Mouse (Mus musculus): ENCODE measurements at regions not wholly inside any gene's neighbourhood (a gene's known extent, or its start where the extent isn't known, plus 50 kb on each side); places are given as distances from the start of the nearest gene placed in this dataset.
A peak's percentile ranks its signal among the peaks of the same experiment; 100 is the strongest.

DNA sequence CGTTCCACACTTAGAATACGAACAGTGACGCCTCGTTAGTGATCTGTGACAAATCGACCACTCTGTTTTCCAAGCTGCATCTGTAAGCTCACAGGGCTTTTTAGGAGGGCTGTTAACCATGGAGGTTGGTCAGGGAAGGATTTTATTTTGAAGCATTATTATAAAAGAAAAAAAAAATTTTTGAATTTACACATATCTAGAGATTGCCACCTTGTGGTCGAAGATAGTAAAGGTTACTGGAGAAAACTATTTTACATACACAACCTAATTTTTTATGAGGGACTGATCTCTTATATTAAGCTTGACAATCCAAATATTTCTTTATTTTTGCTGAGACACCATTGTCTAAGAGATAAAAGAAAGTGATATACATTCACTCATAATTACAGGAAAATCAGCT is 937.2 kb downstream of the Sorcs1 start:
- Histone ChIP-seq H3K9me3 (no peaks in the 10 kb centered on the region), H3K4me1 (replicated peaks) (no peaks in the 10 kb centered on the region), H3K4me2 (replicated peaks) (no peak overlapping the region), H3K9ac (no peak overlapping the region), H3K4me3 (replicated peaks) (no peak overlapping the region), H3K27me3 (replicated peaks) (no peaks in the 10 kb centered on the region), H3K27ac (no peak overlapping the region), H3K36me3 (no peaks in the 10 kb centered on the region)
- WGBS: 78% methylated on average over 6 of the region's 6 CpGs
- ATAC-seq: no peak

DNA sequence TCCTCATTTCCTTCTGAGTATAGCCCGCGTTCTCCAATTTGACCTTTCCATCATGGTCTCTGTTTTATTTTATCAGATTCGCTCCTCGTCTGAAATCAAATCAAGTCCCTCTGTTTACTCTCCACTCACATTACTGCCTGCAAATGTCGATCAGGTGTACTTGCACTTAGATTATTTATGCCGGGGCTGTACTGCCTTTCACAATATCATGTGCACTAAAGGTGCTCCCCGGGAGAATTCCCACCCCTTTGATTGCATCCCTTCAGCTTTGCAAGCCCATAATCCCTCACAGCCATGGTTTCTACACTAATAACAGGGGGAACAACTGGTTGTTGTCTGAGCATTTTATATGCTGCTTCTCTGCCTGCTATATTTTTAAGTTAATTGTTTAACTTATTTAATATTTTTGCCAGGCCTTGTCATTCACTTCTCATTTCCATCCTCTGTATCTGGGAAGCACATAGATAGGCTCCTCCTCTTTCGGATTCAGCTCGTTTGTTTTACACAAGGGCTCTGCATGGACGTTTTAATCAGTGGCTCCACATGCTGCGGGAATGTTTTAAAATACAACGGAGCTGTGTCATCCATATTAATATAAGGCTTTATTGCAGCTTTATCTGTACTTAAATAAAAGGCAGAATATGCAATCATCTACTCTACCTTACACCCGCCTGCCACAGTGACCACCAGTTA is 938.8 kb downstream of the Sorcs1 start:
- Histone ChIP-seq H3K4me3 (replicated peaks) (no peak overlapping the region), H3K27me3 (replicated peaks) (no peaks in the 10 kb centered on the region), H3K27ac (no peak overlapping the region), H3K4me2 (replicated peaks) (no peak overlapping the region), H3K4me1 (replicated peaks) (no peaks in the 10 kb centered on the region), H3K36me3 (no peaks in the 10 kb centered on the region), H3K9ac (no peak overlapping the region), H3K9me3 (no peaks in the 10 kb centered on the region)
- WGBS: 57% methylated on average over 13 of the region's 13 CpGs
- no peak for ATAC-seq

DNA sequence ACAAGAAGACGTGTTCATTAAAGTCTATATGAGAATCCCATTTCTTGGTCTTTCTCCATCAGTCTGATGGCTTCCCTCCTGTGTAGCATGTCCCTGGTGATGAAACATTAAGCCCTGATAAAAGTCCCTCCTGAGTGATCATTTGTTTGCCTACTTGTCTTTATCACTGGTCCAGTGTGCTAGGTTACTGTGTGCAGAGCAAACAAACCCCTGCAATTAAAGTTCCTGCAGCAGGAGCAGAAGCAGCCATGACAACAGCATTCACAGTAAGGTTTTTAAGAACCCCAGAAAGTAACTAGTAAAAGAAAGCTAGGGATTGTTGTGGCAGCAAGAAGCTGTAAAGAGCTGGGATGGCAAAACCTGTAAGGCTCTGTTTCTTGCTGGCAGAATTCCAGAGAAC is 980.8 kb downstream of the Sorcs1 start:
- no peak overlapping the region for H3K9ac ChIP-seq
- H3K36me3 ChIP-seq: no peaks in the 10 kb centered on the region
- no peaks in the 10 kb centered on the region for H3K9me3 ChIP-seq
- H3K27ac ChIP-seq: no peak overlapping the region
- H3K4me3 ChIP-seq (replicated peaks): no peak overlapping the region
- H3K4me2 ChIP-seq (replicated peaks): no peak overlapping the region
- H3K27me3 ChIP-seq (replicated peaks): no peaks in the 10 kb centered on the region
- H3K4me1 ChIP-seq (replicated peaks): no peaks in the 10 kb centered on the region
- peak; percentile 55 for ATAC-seq
- WGBS: 61% methylated on average over 1 of the region's 1 CpGs

DNA sequence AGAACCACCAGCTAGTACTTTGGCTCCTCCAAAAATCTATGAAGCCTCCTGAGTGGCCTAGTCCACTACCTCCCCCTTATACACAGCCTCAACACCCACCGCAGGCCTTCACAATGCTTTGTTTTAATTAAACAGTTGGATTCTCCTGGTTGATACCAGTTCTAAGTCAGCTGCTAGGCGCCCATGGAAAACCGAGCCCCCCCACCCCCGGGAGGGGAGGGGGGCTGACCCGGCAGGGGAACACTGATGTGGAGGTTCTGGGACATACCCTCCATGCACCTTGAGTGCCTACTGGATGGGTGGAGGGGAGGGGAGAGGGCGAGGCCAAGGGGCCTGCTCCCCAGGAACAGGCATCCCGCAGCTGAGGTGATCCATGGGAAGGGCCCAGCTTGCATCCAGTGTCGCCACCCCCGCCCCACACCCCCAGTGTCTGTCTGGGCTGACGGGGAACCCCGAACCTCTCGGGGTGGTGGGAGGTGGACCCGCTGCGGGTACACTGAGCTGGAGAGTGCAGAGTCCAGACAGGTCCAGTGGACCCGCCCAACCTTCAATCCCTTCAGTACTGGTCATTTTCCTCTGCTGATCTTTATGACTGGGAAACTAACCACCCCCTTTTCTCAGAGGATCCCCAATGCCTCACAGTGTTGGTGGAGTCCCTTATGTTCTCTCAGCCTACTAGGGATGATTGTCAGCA is 992.7 kb downstream of the Sorcs1 start:
- no peaks in the 10 kb centered on the region for H3K36me3 ChIP-seq
- no peak overlapping the region for H3K27ac ChIP-seq
- H3K9me3 ChIP-seq: no peaks in the 10 kb centered on the region
- WGBS: 92% methylated on average over 15 of the region's 15 CpGs
- no peaks in the 10 kb centered on the region for H3K4me1 ChIP-seq (replicated peaks)
- no peaks in the 10 kb centered on the region for H3K27me3 ChIP-seq (replicated peaks)
- H3K4me3 ChIP-seq (replicated peaks): no peak overlapping the region
- H3K4me2 ChIP-seq (replicated peaks): no peak overlapping the region
- no peak overlapping the region for H3K9ac ChIP-seq
- ATAC-seq: no peak

DNA sequence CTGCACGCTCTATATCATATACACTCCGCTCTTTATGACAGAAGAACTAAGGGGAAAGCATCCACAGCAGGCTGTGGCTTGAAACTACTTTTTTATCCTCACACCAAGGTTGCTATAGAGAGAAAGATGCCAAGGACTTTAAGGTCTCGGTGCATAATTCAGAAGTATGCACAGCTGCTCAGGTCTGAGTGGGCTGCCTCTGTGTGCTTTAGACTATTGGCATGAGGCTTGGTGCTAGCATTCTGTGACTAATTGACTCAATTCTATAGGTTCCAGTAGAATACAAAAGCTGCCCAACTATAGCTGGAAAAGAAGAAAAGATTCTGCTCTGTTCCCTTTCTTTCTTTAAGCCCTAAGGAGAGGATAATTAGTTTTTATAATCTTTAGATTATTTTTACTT is 997.2 kb downstream of the Sorcs1 start:
- no peak overlapping the region for H3K9ac ChIP-seq
- 75% methylated on average over 3 of the region's 3 CpGs for WGBS
- no peaks in the 10 kb centered on the region for H3K9me3 ChIP-seq
- no peak overlapping the region for H3K4me3 ChIP-seq (replicated peaks)
- ATAC-seq: no peak
- no peaks in the 10 kb centered on the region for H3K36me3 ChIP-seq
- H3K4me2 ChIP-seq (replicated peaks): no peak overlapping the region
- H3K4me1 ChIP-seq (replicated peaks): no peaks in the 10 kb centered on the region
- no peak overlapping the region for H3K27ac ChIP-seq
- no peaks in the 10 kb centered on the region for H3K27me3 ChIP-seq (replicated peaks)

DNA sequence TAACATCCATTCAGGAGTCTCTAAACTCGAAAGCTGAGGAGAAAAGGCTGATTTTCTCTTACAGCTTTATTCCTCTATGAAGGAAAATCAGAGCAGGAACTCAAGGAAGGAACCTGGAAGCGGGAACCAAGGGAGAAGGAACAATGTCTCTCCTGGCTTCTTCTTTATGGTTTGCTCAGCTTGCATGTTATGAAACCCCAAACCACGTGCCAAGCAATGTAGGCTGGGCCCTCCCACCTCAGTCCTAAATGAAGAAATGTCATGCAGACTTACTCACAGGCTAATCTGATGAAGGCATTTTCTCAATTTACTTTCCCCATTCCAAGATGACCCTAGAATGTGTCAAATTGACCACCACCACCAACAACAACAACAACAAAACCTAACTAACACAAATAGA is 998.4 kb downstream of the Sorcs1 start:
- 80% methylated on average over 3 of the region's 3 CpGs for WGBS
- Histone ChIP-seq H3K9ac (no peak overlapping the region), H3K4me3 (replicated peaks) (no peak overlapping the region), H3K9me3 (no peaks in the 10 kb centered on the region), H3K27ac (no peak overlapping the region), H3K36me3 (no peaks in the 10 kb centered on the region), H3K4me1 (replicated peaks) (no peaks in the 10 kb centered on the region), H3K4me2 (replicated peaks) (no peak overlapping the region), H3K27me3 (replicated peaks) (no peaks in the 10 kb centered on the region)
- no peak for ATAC-seq

DNA sequence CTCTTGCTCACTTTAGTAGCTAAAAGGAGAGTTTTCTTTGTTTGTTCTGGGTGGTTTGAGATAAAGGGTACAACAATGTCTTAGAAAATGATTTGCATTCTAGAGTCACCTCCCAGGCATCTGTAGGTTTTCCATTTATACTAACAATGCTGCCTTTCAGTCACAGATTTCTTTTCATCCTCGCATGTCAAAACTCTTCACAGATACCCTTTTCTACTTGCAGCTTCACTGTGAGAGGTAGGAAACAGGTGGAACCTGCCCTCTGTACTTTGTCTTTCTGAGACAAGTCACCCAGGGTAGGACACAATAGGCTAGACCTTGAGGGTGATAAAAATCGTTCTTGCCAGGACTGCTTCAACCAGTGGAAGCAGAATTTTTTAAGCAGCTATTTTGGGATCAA is 1002.5 kb downstream of the Sorcs1 start:
- Histone ChIP-seq H3K9ac (no peak overlapping the region), H3K4me1 (replicated peaks) (no peaks in the 10 kb centered on the region), H3K36me3 (no peaks in the 10 kb centered on the region), H3K4me2 (replicated peaks) (no peak overlapping the region), H3K27me3 (replicated peaks) (no peaks in the 10 kb centered on the region), H3K27ac (no peak overlapping the region), H3K4me3 (replicated peaks) (no peak overlapping the region), H3K9me3 (no peaks in the 10 kb centered on the region)
- WGBS: 57% methylated on average over 2 of the region's 2 CpGs
- no peak for ATAC-seq

DNA sequence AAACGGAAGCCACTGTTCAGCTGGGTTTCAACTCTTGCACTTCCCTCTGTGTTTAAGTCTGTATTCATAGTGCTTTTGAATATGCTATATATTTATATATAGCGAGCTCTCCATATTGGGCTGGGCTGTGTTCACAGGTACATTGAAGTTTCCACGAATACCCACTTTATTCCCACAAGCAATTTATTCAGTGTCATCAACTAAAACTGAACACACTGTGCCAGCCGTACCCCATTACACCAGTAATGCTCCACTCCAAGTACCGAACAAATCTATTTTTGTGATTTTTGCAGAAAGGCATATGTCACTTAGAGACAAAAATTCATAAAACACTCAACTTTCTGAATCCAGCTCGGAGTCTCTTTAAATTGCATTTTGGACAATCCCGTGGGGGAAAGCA is 1048.5 kb downstream of the Sorcs1 start:
- no peak overlapping the region for H3K4me3 ChIP-seq (replicated peaks)
- H3K9me3 ChIP-seq: no peaks in the 10 kb centered on the region
- H3K4me2 ChIP-seq (replicated peaks): no peak overlapping the region
- no peak overlapping the region for H3K27ac ChIP-seq
- H3K36me3 ChIP-seq: no peaks in the 10 kb centered on the region
- ATAC-seq: no peak
- no peak overlapping the region for H3K9ac ChIP-seq
- WGBS: 86% methylated on average over 7 of the region's 7 CpGs
- no peaks in the 10 kb centered on the region for H3K4me1 ChIP-seq (replicated peaks)
- no peaks in the 10 kb centered on the region for H3K27me3 ChIP-seq (replicated peaks)

DNA sequence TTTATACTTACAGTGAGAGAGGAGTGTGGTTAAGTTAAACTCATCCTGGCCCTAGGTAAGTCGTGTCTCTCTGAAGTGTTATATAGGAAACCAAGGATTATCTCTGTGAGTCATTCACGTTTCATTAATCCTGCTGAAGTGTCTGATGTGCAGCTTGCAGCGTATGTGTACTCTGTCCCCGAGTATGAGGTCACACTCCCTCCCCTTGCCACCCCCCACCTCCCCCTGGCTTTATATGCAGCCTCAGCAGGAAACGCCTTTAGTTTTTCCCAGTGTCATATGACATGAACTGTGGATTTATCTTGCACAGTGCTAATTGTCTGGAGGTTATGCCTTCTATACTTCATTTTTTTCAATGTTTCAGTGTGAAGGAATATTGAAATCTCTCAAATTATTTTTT is 1058.5 kb downstream of the Sorcs1 start:
- WGBS: 32% methylated on average over 5 of the region's 5 CpGs
- H3K4me1 ChIP-seq (replicated peaks): no peaks in the 10 kb centered on the region
- ATAC-seq: peak; percentile 78

DNA sequence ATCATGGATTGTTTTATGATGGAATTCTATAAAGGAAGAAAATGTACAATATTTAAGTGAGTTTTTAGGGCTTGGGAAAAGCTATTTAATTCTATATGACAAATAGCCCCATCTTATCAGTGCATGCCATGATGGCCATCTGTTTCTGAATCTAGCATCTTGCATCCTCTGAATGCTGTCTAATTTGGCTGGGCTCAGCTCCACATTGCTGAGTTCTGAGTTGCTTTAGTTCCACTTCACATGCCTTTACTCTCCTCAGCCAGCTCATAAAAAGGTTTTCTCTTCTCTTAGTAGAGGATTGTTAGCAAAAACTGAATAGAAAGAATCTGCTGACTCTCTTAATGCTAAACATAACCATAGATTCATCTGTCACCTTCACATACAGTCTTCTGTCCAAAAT is 1063.4 kb downstream of the Sorcs1 start:
- no peak for ATAC-seq
- Histone ChIP-seq H3K27me3 (replicated peaks) (no peaks in the 10 kb centered on the region), H3K36me3 (no peaks in the 10 kb centered on the region), H3K4me2 (replicated peaks) (no peak overlapping the region), H3K4me1 (replicated peaks) (no peaks in the 10 kb centered on the region), H3K9me3 (no peaks in the 10 kb centered on the region), H3K27ac (no peak overlapping the region), H3K4me3 (replicated peaks) (no peak overlapping the region), H3K9ac (no peak overlapping the region)

More for the DNA sequence above, 1058.5 kb downstream of the Sorcs1 start:
- Histone ChIP-seq H3K9me3 (no peaks in the 10 kb centered on the region), H3K36me3 (no peaks in the 10 kb centered on the region), H3K27ac (no peak overlapping the region), H3K9ac (no peak overlapping the region), H3K27me3 (replicated peaks) (no peaks in the 10 kb centered on the region), H3K4me3 (replicated peaks) (no peak overlapping the region), H3K4me2 (replicated peaks) (no peak overlapping the region)
